Mouse (Mus musculus): Measurements from ENCODE around the gene Aktip. TPM values are rescaled to one million over a fixed set of nuclear protein-coding genes. Genes with fewer than 3 reads are reported as not detected.

Aktip gene
- total RNA-seq, 2 experiments from 2014 or later = 34.6 to 38.2 TPM

Other genes starting within 250 kb of the Aktip start
- gene Rbl2, start 129.9 kb downstream of the Aktip start, total RNA-seq (2021) = 10 to 100 TPM; 16.8 to 20.2 TPM
- gene Rpgrip1l, start 113.3 kb upstream of the Aktip start, total RNA-seq (2021) = 1 to 10 TPM; 2.6 to 4.5 TPM
- gene Fto, start 113.5 kb upstream of the Aktip start, total RNA-seq (2021) = 100 to 1,000 TPM; 116 to 125 TPM